Mouse (Mus musculus) c-Kit-negative CD71-positive TER-119-positive erythroid progenitor cells, embryonic 14.5 days (primary cell): ENCODE results near the gene Olfr31.

ENCODE experiments used
- DNase-seq: peaks from one replicate; pipeline ENCODE4 v3.0.0-alpha.2; 2013; ENCODE audit warnings: low read depth, low spot score

Olfr31 gene

GRCm38 (mm10) chr14:14354511-14355359 lies 32.1 kb downstream of the Olfr31 start:
- DNase-seq = no peak

- no peak for DNase-seq
Observed at GRCm38 (mm10) chr14:14355360-14355646, 32.7 kb downstream of the Olfr31 start.
